Mouse (Mus musculus) hindbrain, embryonic 15.5 days (tissue): Measurements from ENCODE around the gene Kank1. TPM values are rescaled to one million over a fixed set of nuclear protein-coding genes. Genes with fewer than 3 reads are reported as not detected.
A peak's percentile ranks its signal among the peaks of the same experiment; 100 is the strongest.

Source experiments
- ATAC-seq: fragments of 200-750 bp; cut with Nextera tagmentation; 2 replicates; pipeline ENCODE4 v1.8.0; 2017; ENCODE audit warnings: low read depth, moderate number of reproducible peaks, moderate TSS enrichment; ENCODE audit not compliant: low FRiP score
- H3K27ac ChIP-seq: fragments of 300-500 bp; sonication (generic); replicated peaks from 2 replicates; pipeline ENCODE4 v1.5.1; 2015; ENCODE audit warnings: mild to moderate bottlenecking, inconsistent platforms
- H3K27me3 ChIP-seq: fragments of 300-500 bp; sonication (generic); 2 replicates; pipeline ENCODE4 v1.6.1; 2015; ENCODE audit warnings: control low read depth, inconsistent platforms
- H3K36me3 ChIP-seq: fragments of 300-500 bp; sonication (generic); 2 replicates; pipeline ENCODE4 v1.6.1; 2015; ENCODE audit warnings: control low read depth, inconsistent platforms
- H3K4me1 ChIP-seq: fragments of 300-500 bp; sonication (generic); replicated peaks from 2 replicates; pipeline ENCODE4 v1.6.1; 2015; ENCODE audit warnings: control low read depth, inconsistent platforms
- H3K4me2 ChIP-seq: fragments of 300-500 bp; sonication (generic); 2 replicates; pipeline ENCODE4 v1.6.1; 2015; ENCODE audit warnings: moderate library complexity, mild to moderate bottlenecking, inconsistent platforms
- H3K4me3 ChIP-seq: fragments of 300-500 bp; sonication (generic); 2 replicates; pipeline ENCODE4 v1.5.1; 2015; ENCODE audit warnings: mild to moderate bottlenecking, inconsistent platforms
- H3K9ac ChIP-seq: fragments of 300-500 bp; sonication (generic); 2 replicates; pipeline ENCODE4 v1.6.1; 2015; ENCODE audit warnings: inconsistent platforms
- H3K9me3 ChIP-seq: fragments of 300-500 bp; sonication (generic); 2 replicates; pipeline ENCODE4 v1.6.1; 2016; ENCODE audit warnings: control low read depth, inconsistent platforms
- WGBS: fragments of 180-500 bp; shearing (Covaris S2); methylation state at CpG from one replicate; pipeline ENCODE4 v1.1.7; 2015; 5-methylcytosine and 5-hydroxymethylcytosine counted together
- polyA plus RNA-seq: library from polyadenylated mRNA; unstranded; fragments of >200 nt; fragmentation: Nextera tagmentation; extraction: Ambion mirVana; gene quantifications from 2 replicates; pipeline ENCODE4 v1.2.1, GENCODE M21; 2015

Kank1 gene
- polyA plus RNA-seq, 1 experiment from 2014 or later = 10.4 TPM

DNA sequence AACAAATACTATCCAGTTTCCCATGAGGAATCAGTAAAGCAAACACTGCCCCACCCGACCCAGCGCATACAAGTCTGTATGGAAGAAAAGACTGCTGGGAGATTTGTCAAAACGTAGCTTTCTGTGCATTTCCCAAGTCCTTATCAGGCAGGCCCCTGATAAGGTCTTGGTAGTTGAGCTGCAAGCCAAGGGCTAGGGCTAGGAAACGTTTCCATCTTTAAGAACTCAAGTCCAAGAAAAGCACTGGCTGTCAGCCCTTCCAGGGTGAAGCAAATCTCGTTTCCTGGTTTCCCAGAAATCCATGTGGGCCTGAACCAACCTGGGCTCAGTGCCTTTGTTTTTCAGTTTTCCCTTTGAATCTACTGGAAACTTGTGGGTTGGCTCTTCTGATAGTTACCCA, 110.7 kb downstream of the Kank1 start:
- no peak for ATAC-seq
- Histone ChIP-seq H3K4me1 (peaks cover 25% of the 10 kb centered on the region), H3K36me3 (no peaks in the 10 kb centered on the region), H3K27ac (no peak overlapping the region), H3K4me2 (no peak overlapping the region), H3K4me3 (no peak overlapping the region), H3K9me3 (no peaks in the 10 kb centered on the region), H3K9ac (no peak overlapping the region), H3K27me3 (no peaks in the 10 kb centered on the region)
- WGBS = 82% methylated on average over 5 of the region's 5 CpGs

DNA sequence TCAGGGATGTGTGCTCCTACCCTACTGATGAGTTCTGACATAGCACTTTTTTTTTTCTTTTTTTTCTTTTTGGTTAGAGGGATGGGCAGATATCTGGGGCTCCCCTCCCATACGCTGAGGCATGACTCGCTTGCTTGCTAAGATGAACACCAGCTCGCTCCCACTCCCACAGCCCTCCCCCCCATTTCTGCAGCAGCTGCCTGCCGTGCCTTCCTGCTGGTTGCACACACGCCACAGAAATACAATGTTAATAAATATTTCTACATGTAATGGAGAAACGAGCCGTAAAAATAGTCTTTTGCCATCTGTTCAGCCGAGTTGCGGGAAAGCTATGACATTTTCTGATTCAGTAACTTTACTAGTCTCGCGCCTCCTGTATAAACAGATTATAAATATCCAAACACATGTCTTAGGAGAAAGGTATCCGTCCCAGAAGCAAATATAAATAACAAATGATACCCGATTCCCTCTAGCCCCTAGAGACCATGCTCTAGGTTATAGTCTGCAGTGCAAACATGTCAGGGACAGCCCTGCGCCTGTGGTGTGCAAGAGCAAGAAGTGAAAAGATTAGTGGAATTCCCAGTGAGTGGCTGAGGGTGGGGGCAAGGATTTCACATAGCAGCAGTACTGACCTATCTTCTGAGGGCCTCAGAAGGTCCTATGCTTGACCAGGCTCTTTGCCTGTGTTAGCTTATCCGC, 114.6 kb downstream of the Kank1 start:
- Histone ChIP-seq H3K36me3 (no peaks in the 10 kb centered on the region), H3K4me3 (no peak overlapping the region), H3K9me3 (no peaks in the 10 kb centered on the region), H3K4me2 (peak overlapping the region; percentile 24), H3K9ac (no peak overlapping the region), H3K27me3 (no peaks in the 10 kb centered on the region), H3K27ac (no peak overlapping the region), H3K4me1 (peaks cover 16% of the 10 kb centered on the region)
- ATAC-seq = peak; percentile 82
- WGBS = 41% methylated on average over 15 of the region's 15 CpGs

DNA sequence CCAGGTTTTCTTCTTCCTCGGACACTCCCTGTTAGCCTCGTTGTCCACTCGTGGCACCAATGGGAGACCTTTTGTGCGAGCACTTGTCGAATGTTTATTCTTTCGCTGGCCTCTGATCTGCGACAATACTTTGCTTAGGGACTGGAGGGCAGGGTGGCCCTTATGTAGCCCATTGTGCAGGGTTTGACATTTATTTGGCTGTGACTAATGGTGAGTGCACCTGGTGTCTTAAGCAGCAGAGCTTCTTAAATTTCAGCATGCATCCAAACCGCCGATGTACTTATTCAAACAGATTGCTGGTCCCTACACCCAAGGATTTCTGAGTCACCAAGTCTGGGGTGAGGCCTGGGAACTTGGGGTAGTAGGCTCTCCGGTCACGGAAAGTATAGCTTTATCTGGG, 120.3 kb downstream of the Kank1 start:
- ATAC-seq = no peak
- Histone ChIP-seq H3K9ac (no peak overlapping the region), H3K27me3 (no peaks in the 10 kb centered on the region), H3K4me1 (peaks cover 16% of the 10 kb centered on the region), H3K27ac (no peak overlapping the region), H3K4me3 (no peak overlapping the region), H3K36me3 (no peaks in the 10 kb centered on the region), H3K9me3 (no peaks in the 10 kb centered on the region), H3K4me2 (no peak overlapping the region)
- 73% methylated on average over 11 of the region's 11 CpGs for WGBS

DNA sequence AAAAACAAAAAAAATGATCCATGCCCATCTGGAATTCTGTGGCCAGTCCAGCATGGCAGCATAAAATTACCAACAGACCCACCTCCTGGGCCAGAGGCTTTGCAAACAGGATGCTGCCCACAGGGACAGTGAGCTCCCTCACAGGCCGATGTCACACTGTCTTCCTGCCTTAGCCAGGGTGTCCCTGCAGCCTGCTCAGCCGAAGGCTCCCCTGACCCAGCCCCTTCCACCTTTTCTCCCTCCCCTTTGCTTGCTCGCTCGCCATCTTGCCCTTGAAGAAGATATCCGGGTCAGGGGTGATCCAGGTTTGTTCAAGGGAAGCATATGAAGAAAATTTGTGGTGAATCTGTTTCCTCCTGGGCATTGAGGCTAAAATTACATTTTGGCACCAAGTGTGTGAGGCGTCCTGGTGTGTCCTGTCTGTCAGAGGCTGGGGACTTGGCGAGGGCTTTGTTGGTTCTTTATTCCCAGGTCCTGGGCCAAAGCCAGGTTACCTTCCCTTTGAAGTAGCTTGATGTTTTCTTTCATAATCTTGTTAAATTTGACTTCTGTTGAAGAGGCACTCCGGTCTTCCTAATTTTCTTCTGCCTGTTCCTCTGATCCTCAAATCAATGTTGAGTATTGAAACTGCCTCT, 121.8 kb downstream of the Kank1 start:
- Histone ChIP-seq H3K4me2 (no peak overlapping the region), H3K4me1 (peaks cover 15% of the 10 kb centered on the region), H3K9me3 (no peaks in the 10 kb centered on the region), H3K27ac (no peak overlapping the region), H3K27me3 (no peaks in the 10 kb centered on the region), H3K4me3 (no peak overlapping the region), H3K9ac (no peak overlapping the region), H3K36me3 (no peaks in the 10 kb centered on the region)
- no peak for ATAC-seq
- WGBS = 57% methylated on average over 8 of the region's 8 CpGs

DNA sequence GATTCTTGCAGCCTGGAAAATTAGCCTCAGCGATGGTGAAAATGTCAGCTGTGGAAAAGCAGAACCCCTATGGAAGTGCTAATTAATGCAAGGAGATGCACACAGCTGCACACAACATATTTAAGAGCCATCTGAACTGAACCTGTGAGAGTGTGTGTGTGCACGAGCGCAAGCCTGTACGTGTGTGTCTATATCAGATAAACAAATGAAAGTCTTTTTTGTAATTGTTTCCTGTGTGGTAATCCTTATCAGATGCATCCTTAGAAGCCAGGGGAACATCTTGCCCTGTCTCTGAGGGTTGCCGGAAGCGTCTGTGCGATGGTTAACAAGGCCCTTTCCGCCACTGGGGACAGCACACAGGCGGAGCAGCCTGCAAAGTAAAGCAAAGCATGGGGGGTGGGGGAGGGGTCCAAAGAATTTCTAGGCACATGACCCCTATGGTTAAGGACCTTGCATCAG, 123.8 kb downstream of the Kank1 start:
- ATAC-seq = peak; percentile 29; the same call in 1 of the 2 replicates
- H3K9ac ChIP-seq = no peak overlapping the region
- H3K36me3 ChIP-seq = no peaks in the 10 kb centered on the region
- peaks cover 14% of the 10 kb centered on the region for H3K4me1 ChIP-seq
- no peak overlapping the region for H3K27ac ChIP-seq
- H3K9me3 ChIP-seq = no peaks in the 10 kb centered on the region
- WGBS = 29% methylated on average over 9 of the region's 9 CpGs
- no peak overlapping the region for H3K4me2 ChIP-seq
- H3K4me3 ChIP-seq = no peak overlapping the region
- no peaks in the 10 kb centered on the region for H3K27me3 ChIP-seq

DNA sequence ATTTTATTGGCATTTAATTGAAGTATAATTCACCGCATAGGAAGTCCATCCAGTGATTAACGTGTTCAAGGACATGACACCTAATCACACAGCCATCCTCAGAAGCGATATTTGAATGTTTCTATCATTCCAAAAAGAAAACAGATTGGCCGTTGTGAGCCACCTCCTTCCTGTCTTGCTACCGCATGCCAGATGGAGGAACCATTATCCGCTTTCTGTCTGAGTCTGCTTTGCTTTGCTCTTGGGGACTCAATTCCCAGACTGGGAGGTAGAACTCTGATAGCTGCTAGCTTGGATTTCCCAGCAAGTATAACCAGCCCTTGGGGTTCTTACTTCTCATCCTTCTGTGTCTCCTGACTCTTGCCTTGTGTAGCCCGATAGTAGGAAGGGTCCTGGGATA, 125.2 kb downstream of the Kank1 start:
- H3K27me3 ChIP-seq = no peaks in the 10 kb centered on the region
- 66% methylated on average over 7 of the region's 7 CpGs for WGBS
- no peaks in the 10 kb centered on the region for H3K9me3 ChIP-seq
- H3K4me2 ChIP-seq = no peak overlapping the region
- no peaks in the 10 kb centered on the region for H3K36me3 ChIP-seq
- peaks cover 14% of the 10 kb centered on the region for H3K4me1 ChIP-seq
- no peak for ATAC-seq
- no peak overlapping the region for H3K9ac ChIP-seq
- H3K4me3 ChIP-seq = no peak overlapping the region
- H3K27ac ChIP-seq = no peak overlapping the region

DNA sequence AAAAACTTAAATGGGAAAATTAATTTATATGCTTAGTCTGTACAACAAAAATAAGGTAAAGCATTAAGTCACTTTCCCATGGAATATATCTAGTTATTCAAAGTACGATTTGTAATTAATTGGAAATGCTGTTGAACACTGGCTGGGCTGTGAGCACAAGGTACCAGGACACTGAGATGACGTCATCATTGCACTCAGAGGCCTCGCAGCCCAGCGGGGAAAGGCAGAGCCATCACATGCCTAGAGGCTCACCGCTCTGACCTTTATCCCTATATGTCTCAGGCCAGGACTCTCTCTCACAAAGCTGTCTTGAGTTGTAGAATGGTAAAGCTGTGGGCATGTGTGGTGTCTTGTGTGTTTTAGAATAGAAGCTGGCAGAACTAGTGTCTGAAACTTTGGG, 128.9 kb downstream of the Kank1 start:
- Histone ChIP-seq H3K9ac (no peak overlapping the region), H3K36me3 (no peaks in the 10 kb centered on the region), H3K4me2 (no peak overlapping the region), H3K27ac (no peak overlapping the region), H3K9me3 (no peaks in the 10 kb centered on the region), H3K4me3 (no peak overlapping the region), H3K4me1 (peaks cover 5% of the 10 kb centered on the region), H3K27me3 (no peaks in the 10 kb centered on the region)
- WGBS = 82% methylated on average over 5 of the region's 5 CpGs
- no peak for ATAC-seq

DNA sequence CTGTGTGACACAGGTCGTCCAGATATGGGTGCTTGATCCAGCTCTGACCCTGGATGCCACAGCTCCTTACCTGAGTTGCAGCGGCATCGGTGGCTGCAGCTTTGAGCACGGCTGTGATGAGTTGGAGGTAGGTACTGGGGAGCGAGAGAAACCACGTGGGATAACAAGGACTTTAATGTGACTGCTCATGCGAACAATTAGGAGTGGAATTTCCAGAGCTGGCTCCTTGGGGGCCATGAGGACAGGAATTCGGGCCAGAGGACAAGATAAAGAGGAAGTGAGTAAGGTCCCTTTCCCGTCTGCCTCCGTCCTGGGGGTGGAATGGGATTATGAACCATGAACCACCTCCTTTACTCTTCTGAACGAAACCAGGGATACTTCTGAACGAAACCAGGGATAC, 129.8 kb downstream of the Kank1 start:
- Histone ChIP-seq H3K9me3 (no peaks in the 10 kb centered on the region), H3K27me3 (no peaks in the 10 kb centered on the region), H3K9ac (no peak overlapping the region), H3K4me1 (peaks cover 3% of the 10 kb centered on the region; the same call in 1 of the 2 replicates), H3K4me3 (no peak overlapping the region), H3K36me3 (no peaks in the 10 kb centered on the region), H3K27ac (no peak overlapping the region), H3K4me2 (no peak overlapping the region)
- ATAC-seq = no peak
- WGBS = 62% methylated on average over 12 of the region's 12 CpGs

DNA sequence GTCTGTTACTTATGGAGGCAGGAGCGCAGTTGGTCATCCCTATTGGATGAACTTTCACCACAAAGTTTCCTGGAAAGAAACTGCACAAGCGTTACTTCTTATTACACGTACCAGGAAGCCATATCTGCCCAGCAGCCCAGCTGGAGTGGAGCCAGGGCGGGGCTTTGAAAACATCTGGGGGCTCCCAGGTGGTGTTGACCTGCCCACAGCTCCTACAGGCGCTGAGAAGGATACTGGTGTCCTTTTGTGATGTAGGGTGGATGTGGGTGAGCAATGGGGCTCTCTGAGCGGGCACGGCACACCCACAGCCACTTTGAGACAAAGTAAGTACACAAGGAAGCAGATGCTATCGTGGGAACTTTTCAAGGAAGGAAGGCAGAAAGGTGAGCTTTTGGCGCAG, 133.7 kb downstream of the Kank1 start:
- Histone ChIP-seq H3K27ac (no peak overlapping the region), H3K27me3 (no peaks in the 10 kb centered on the region), H3K36me3 (no peaks in the 10 kb centered on the region), H3K9me3 (no peaks in the 10 kb centered on the region), H3K4me3 (no peak overlapping the region), H3K9ac (no peak overlapping the region), H3K4me1 (peaks cover 18% of the 10 kb centered on the region), H3K4me2 (no peak overlapping the region)
- WGBS = 95% methylated on average over 9 of the region's 9 CpGs
- ATAC-seq = no peak

DNA sequence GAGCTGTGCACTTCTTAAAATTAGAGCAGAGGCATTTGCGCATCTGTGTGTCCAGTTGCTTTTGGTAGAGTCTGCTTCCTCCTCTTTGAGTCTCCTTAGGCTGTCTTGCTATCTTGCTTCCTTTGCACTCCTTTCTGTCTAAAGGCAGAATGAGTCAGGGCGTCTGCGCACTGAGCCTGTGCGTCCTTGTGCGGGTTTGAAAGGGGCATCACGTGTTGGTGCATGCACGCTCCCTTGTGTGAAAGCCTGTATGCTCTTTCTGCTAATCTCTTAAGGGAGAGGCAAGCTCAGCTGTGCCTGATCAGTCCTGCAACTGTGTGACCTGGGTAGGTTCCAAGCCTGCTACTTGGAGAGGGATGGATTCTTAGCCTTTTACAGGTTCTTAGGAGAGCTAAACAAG, 136.0 kb downstream of the Kank1 start:
- H3K4me1 ChIP-seq = peaks cover 19% of the 10 kb centered on the region
- no peak overlapping the region for H3K4me2 ChIP-seq
- H3K9ac ChIP-seq = no peak overlapping the region
- H3K4me3 ChIP-seq = no peak overlapping the region
- H3K9me3 ChIP-seq = no peaks in the 10 kb centered on the region
- no peaks in the 10 kb centered on the region for H3K36me3 ChIP-seq
- no peaks in the 10 kb centered on the region for H3K27me3 ChIP-seq
- ATAC-seq = no peak
- no peak overlapping the region for H3K27ac ChIP-seq
- 85% methylated on average over 7 of the region's 7 CpGs for WGBS

DNA sequence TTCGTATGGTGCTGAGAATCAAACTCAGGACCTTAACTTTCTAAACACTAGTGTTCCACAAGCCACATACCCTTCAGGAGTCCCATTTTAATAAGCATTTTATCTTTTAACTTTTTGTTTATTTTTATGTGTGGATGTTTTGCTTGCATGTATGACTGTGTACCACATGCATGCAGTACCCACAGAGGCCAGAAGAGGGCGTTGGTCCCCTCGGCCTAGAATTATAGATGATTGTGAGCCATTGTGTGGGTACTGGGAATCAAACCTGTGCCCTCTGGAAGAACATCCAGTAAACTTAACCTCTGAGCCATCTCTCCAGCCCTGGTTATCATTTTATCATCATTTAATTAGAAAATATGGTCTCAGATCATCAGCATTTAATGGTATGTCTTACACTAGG, 136.8 kb downstream of the Kank1 start:
- 66% methylated on average over 3 of the region's 3 CpGs for WGBS
- no peak overlapping the region for H3K9ac ChIP-seq
- no peak for ATAC-seq

DNA sequence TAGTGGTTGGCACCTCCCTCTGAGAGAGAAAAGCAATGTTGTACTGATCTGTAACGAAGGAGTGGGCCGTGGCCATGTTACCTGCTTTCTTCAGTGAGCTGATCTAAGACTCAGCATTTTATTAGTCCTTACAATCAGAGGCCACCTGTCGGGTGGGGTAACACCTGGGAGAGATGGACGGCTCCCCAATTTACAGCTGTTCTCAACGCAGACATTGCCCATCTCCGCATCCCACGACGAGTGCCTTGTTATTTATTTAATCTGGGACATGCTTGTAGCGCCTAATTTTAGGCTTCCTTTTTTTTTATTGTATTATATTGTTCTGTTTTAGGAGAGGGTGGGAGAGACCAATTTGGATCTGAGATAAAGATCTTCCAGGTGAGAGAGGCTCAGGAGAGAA, 137.4 kb downstream of the Kank1 start:
- H3K4me2 ChIP-seq = no peak overlapping the region
- WGBS = 75% methylated on average over 9 of the region's 9 CpGs
- no peaks in the 10 kb centered on the region for H3K9me3 ChIP-seq
- H3K4me1 ChIP-seq = peaks cover 19% of the 10 kb centered on the region
- no peaks in the 10 kb centered on the region for H3K36me3 ChIP-seq
- ATAC-seq = no peak
- H3K4me3 ChIP-seq = no peak overlapping the region
- H3K27me3 ChIP-seq = no peaks in the 10 kb centered on the region
- H3K9ac ChIP-seq = no peak overlapping the region
- H3K27ac ChIP-seq = no peak overlapping the region

More for the DNA sequence above, 136.8 kb downstream of the Kank1 start:
- no peaks in the 10 kb centered on the region for H3K9me3 ChIP-seq
- peaks cover 19% of the 10 kb centered on the region for H3K4me1 ChIP-seq
- H3K27me3 ChIP-seq = no peaks in the 10 kb centered on the region
- no peak overlapping the region for H3K4me2 ChIP-seq
- H3K36me3 ChIP-seq = no peaks in the 10 kb centered on the region
- H3K4me3 ChIP-seq = no peak overlapping the region
- no peak overlapping the region for H3K27ac ChIP-seq
